Comparison of ENCODE assay signal across 26 mouse cellular contexts in the genomic region with DNA sequence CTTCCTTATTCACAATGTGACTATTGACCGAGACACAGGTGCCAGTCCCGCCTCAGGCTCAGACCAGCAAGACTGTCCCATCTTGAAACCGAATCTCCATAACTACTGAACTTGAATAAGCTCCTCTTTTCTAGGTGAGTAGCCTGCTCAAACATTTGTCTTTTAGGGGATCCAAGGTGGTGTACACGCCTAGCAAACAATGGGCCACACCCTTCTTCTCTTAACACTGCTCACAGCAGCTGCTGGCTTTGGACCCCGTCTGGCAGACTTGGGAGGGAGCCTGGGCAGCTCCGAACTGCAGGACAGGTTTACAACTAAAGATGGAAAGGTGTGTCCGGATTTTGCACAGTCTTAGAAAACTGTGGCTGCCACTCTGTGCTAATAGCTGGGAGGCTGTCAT.
DNase-seq lines count a peak whose midpoint lies in the region; ATAC-seq and TF ChIP-seq lines count a peak whose summit lies in the region.
"Had no signal": no experiment of that assay in that cellular context is flagged by ENCODE, and none has a peak within 500 bp of the region (broad histone marks: within the 10 kb centered on the region; RNA-seq: fewer than 3 reads in every experiment).

No protein-coding gene starts in this region.

- H3K4me1 ChIP-seq in ES-Bruce4 (ENCODE audit: control insufficient read depth, insufficient read depth, low read length), result peaks cover 8% of the 10 kb centered on the region
- no peaks in the 10 kb centered on the region for H3K4me1 ChIP-seq in midbrain, embryonic 16.5 days (ENCODE audit: control insufficient read depth, insufficient read depth, low read length)
- H3K4me1 ChIP-seq in kidney, adult 2 months (ENCODE audit: control insufficient read depth, insufficient read depth, low read length), result no peaks in the 10 kb centered on the region
- H3K4me1 ChIP-seq in liver, postnatal 0 days (ENCODE audit: insufficient read depth), result no peaks in the 10 kb centered on the region

- no peaks in the 10 kb centered on the region for H3K36me3 ChIP-seq in ES-Bruce4 (ENCODE audit: control insufficient read depth, insufficient read depth, low read length, poor library complexity, severe bottlenecking)
- H3K36me3 ChIP-seq in midbrain, embryonic 16.5 days (ENCODE audit: control insufficient read depth, insufficient read depth, low read length), result no peaks in the 10 kb centered on the region
- H3K36me3 ChIP-seq in kidney, adult 2 months (ENCODE audit: control insufficient read depth, insufficient read depth, low read length), result no peaks in the 10 kb centered on the region
- no peaks in the 10 kb centered on the region for H3K36me3 ChIP-seq in liver, postnatal 0 days (replicated peaks; ENCODE audit: insufficient read depth, low read length)
- H3K36me3 ChIP-seq: G1E had no signal

- TF ChIP-seq CTCF in ES-Bruce4 (IDR thresholded peaks at IDR 0.05; ENCODE audit: low read depth, low read length), result no peak
- TF ChIP-seq CTCF in kidney, adult 2 months (conservative IDR thresholded peaks at IDR 0.05; ENCODE audit: insufficient read depth, insufficient read length, low read depth, low read length), result no peak
- TF ChIP-seq CTCF in liver, postnatal 0 days (IDR thresholded peaks at IDR 0.05; ENCODE audit: low read depth), result no peak

- TF ChIP-seq POLR2A in ES-Bruce4 (IDR thresholded peaks at IDR 0.05; ENCODE audit: insufficient read depth, low read length), result no peak
- no peak for TF ChIP-seq POLR2A in kidney, adult 2 months (IDR thresholded peaks at IDR 0.05; ENCODE audit: low read depth, low read length)

- no peaks in the 10 kb centered on the region for H3K27me3 ChIP-seq in ES-Bruce4 (ENCODE audit: control insufficient read depth, insufficient read depth, low read length, poor library complexity, severe bottlenecking)
- no peaks in the 10 kb centered on the region for H3K27me3 ChIP-seq in midbrain, embryonic 16.5 days (ENCODE audit: control insufficient read depth, insufficient read depth, low read depth, low read length)
- no peaks in the 10 kb centered on the region for H3K27me3 ChIP-seq in kidney, adult 2 months (replicated peaks; ENCODE audit: control insufficient read depth, insufficient read depth, low read length)
- H3K27me3 ChIP-seq in liver, postnatal 0 days (ENCODE audit: insufficient read depth, low read length), result no peaks in the 10 kb centered on the region
- H3K27me3 ChIP-seq: CH12.LX had no signal

- H3K27ac ChIP-seq in ES-Bruce4 (ENCODE audit: insufficient read depth, low read length), result no peak overlapping the region
- no peak overlapping the region for H3K27ac ChIP-seq in midbrain, embryonic 16.5 days (ENCODE audit: low read length)
- no peak overlapping the region for H3K27ac ChIP-seq in kidney, adult 2 months (ENCODE audit: insufficient read depth, low read depth, low read length)
- H3K27ac ChIP-seq in liver, postnatal 0 days (ENCODE audit: low read depth), result no peak overlapping the region

- no peak overlapping the region for H3K9ac ChIP-seq in ES-Bruce4 (ENCODE audit: low read depth, poor library complexity, severe bottlenecking)
- no peak overlapping the region for H3K9ac ChIP-seq in midbrain, embryonic 16.5 days (ENCODE audit: low read depth, low read length)
- no peak overlapping the region for H3K9ac ChIP-seq in liver, postnatal 0 days (replicated peaks)

- 93% methylated on average over 7 of the region's 7 CpGs for WGBS in midbrain, embryonic 16.5 days
- WGBS in kidney, adult 2 months, result 72% methylated on average over 7 of the region's 7 CpGs
- whole genome bisulfite sequencing in liver, postnatal 0 days (ENCODE audit: insufficient replicate concordance), result 66% methylated on average over 7 of the region's 7 CpGs

- H3K4me2 ChIP-seq in midbrain, embryonic 16.5 days (ENCODE audit: low read length), result no peak overlapping the region
- no peak overlapping the region for H3K4me2 ChIP-seq in liver, postnatal 0 days (ENCODE audit: low read depth, low read length)

- H3K9me3 ChIP-seq in ES-Bruce4 (replicated peaks; ENCODE audit: control insufficient read depth, insufficient read depth, low read length, poor library complexity, severe bottlenecking), result no peaks in the 10 kb centered on the region
- no peaks in the 10 kb centered on the region for H3K9me3 ChIP-seq in midbrain, embryonic 16.5 days (replicated peaks; ENCODE audit: control insufficient read depth, low read length, poor library complexity, severe bottlenecking)
- H3K9me3 ChIP-seq in liver, postnatal 0 days (ENCODE audit: low read length), result no peaks in the 10 kb centered on the region
- H3K9me3 ChIP-seq: G1E had no signal

- H3K4me3 ChIP-seq in ES-Bruce4 (ENCODE audit: low read depth, low read length), result no peak overlapping the region
- H3K4me3 ChIP-seq in midbrain, embryonic 16.5 days (ENCODE audit: low read depth, low read length), result no peak overlapping the region
- H3K4me3 ChIP-seq in kidney, adult 2 months (ENCODE audit: insufficient read depth, low read depth, low read length), result no peak overlapping the region
- no peak overlapping the region for H3K4me3 ChIP-seq in liver, postnatal 0 days (ENCODE audit: low read depth, low read length)

- DNase-seq in ES-CJ7 (ENCODE audit: low read depth, low spot score) (peak; percentile 82), R1 (ENCODE audit: low read depth, low spot score) (peak; percentile 63), ZHBTc4 (ENCODE audit: low read depth, low spot score) (peak; percentile 79)
- DNase-seq in kidney, adult 2 months, result no peak
- no peak for DNase-seq in liver, postnatal 0 days
- DNase-seq in layer of hippocampus, adult 18-20 months (ENCODE audit: low spot score in 2 of 2), result no peak
- DNase-seq: adrenal gland, adult 2 months; adrenal gland, adult 8-10 months; adrenal gland, postnatal 10 days; adrenal gland, postnatal 14 days; adrenal gland, postnatal 25 days; adrenal gland, postnatal 36 days; B cell, adult 2 months; cerebellum, adult 11 months; cerebellum, adult 11-12 months; cerebellum, adult 18-20 months; cerebellum, adult 2 months; cerebellum, adult 8-10 months; cerebellum, adult 9-10 months had no signal

- ATAC-seq in midbrain, embryonic 16.5 days, result no peak
- no peak for ATAC-seq in liver, postnatal 0 days
- ATAC-seq: activated CD4-positive, CD25-positive, alpha-beta regulatory T cell, adult 4 months; CD4-positive, CD25-positive, alpha-beta regulatory T cell, adult 4 months; Patski had no signal

- 0 out of 2 replicates have a peak, but pooled peaks have one; percentile 67 for TF ChIP-seq EP300 in ES-Bruce4 (IDR thresholded peaks at IDR 0.05; ENCODE audit: insufficient read depth, low read depth, low read length)
- no peak for TF ChIP-seq EP300 in liver, postnatal 0 days (IDR thresholded peaks at IDR 0.05; ENCODE audit: low read depth)

Comparison
In these comparisons a context has a peak if more than half of its experiments do, and no peak if none do; other contexts are left out.
1. DNase-seq: peak in ES-CJ7 (single experiment), R1 (single experiment) and ZHBTc4 (single experiment); none in kidney, adult 2 months (single experiment), liver, postnatal 0 days (single experiment) and layer of hippocampus, adult 18-20 months (0 of 2).